Mouse (Mus musculus): ENCODE data around the gene Pou2f1.

GRCm38 (mm10) chr1:166038731-166039332, 36.4 kb upstream of the Pou2f1 start:
- TF ChIP-seq CTCF (IDR thresholded peaks at IDR 0.05; ENCODE audit: extremely low read depth, insufficient read depth, insufficient read length, insufficient replicate concordance) (no peak), POLR2A (IDR thresholded peaks at IDR 0.05; ENCODE audit: low read depth, low read length) (no peak)
